Mouse (Mus musculus): ENCODE measurements around the gene Upp2. TPM values are rescaled to one million over a fixed set of nuclear protein-coding genes. Genes with fewer than 3 reads are reported as not detected.
A peak's percentile ranks its signal among the peaks of the same experiment; 100 is the strongest.

The Upp2 gene
- polyA plus RNA-seq, 1 experiment from 2014 or later, result 14.4 TPM

- Histone ChIP-seq H3K4me1 (ENCODE audit: control insufficient read depth, insufficient read depth, low read length) (no peaks in the 10 kb centered on the region), H3K27ac (replicated peaks; ENCODE audit: low read depth, low read length) (no peak overlapping the region), H3K36me3 (ENCODE audit: control insufficient read depth, insufficient read depth, low read length) (no peaks in the 10 kb centered on the region), H3K4me2 (ENCODE audit: low read length) (no peak overlapping the region), H3K27me3 (ENCODE audit: control insufficient read depth, insufficient read depth, low read length) (no peaks in the 10 kb centered on the region), H3K9me3 (ENCODE audit: control insufficient read depth, low read length) (no peaks in the 10 kb centered on the region), H3K9ac (replicated peaks; ENCODE audit: low read length) (no peak overlapping the region), H3K4me3 (replicated peaks; ENCODE audit: low read depth, low read length) (no peak overlapping the region)
- no peak for ATAC-seq (ENCODE audit: low FRiP score, low TSS enrichment)
- 82% methylated on average over 5 of the region's 5 CpGs for WGBS
- DNase-seq, result no peak
Measured at GRCm38 (mm10) chr2:58710234-58710633, 143.1 kb downstream of the Upp2 start.

- DNase-seq (no peak), ATAC-seq (ENCODE audit: low FRiP score, low TSS enrichment) (no peak)
- no peak overlapping the region for H3K9ac ChIP-seq (replicated peaks; ENCODE audit: low read length)
- 91% methylated on average over 4 of the region's 4 CpGs for WGBS
- H3K4me2 ChIP-seq (ENCODE audit: low read length), result no peak overlapping the region
- no peaks in the 10 kb centered on the region for H3K9me3 ChIP-seq (ENCODE audit: control insufficient read depth, low read length)
- H3K27ac ChIP-seq (replicated peaks; ENCODE audit: low read depth, low read length), result no peak overlapping the region
- no peak overlapping the region for H3K4me3 ChIP-seq (replicated peaks; ENCODE audit: low read depth, low read length)
- H3K4me1 ChIP-seq (ENCODE audit: control insufficient read depth, insufficient read depth, low read length), result no peaks in the 10 kb centered on the region
- H3K27me3 ChIP-seq (ENCODE audit: control insufficient read depth, insufficient read depth, low read length), result no peaks in the 10 kb centered on the region
- no peaks in the 10 kb centered on the region for H3K36me3 ChIP-seq (ENCODE audit: control insufficient read depth, insufficient read depth, low read length)
Measured at GRCm38 (mm10) chr2:58711049-58711448, 144.0 kb downstream of the Upp2 start.

- Histone ChIP-seq H3K9ac (replicated peaks; ENCODE audit: low read length) (no peak overlapping the region), H3K4me1 (ENCODE audit: control insufficient read depth, insufficient read depth, low read length) (no peaks in the 10 kb centered on the region), H3K4me2 (ENCODE audit: low read length) (no peak overlapping the region), H3K4me3 (replicated peaks; ENCODE audit: low read depth, low read length) (no peak overlapping the region), H3K27ac (replicated peaks; ENCODE audit: low read depth, low read length) (no peak overlapping the region), H3K36me3 (ENCODE audit: control insufficient read depth, insufficient read depth, low read length) (no peaks in the 10 kb centered on the region), H3K9me3 (ENCODE audit: control insufficient read depth, low read length) (no peaks in the 10 kb centered on the region), H3K27me3 (ENCODE audit: control insufficient read depth, insufficient read depth, low read length) (no peaks in the 10 kb centered on the region)
- ATAC-seq (ENCODE audit: low FRiP score, low TSS enrichment) (no peak), DNase-seq (no peak)
- 72% methylated on average over 2 of the region's 2 CpGs for WGBS
Measured at GRCm38 (mm10) chr2:58711491-58711890, 144.4 kb downstream of the Upp2 start.

GRCm38 (mm10) chr2:58711935-58712334 lies 144.8 kb downstream of the Upp2 start:
- Histone ChIP-seq H3K4me1 (ENCODE audit: control insufficient read depth, insufficient read depth, low read length) (no peaks in the 10 kb centered on the region), H3K27ac (replicated peaks; ENCODE audit: low read depth, low read length) (no peak overlapping the region), H3K36me3 (ENCODE audit: control insufficient read depth, insufficient read depth, low read length) (no peaks in the 10 kb centered on the region), H3K9me3 (ENCODE audit: control insufficient read depth, low read length) (no peaks in the 10 kb centered on the region), H3K27me3 (ENCODE audit: control insufficient read depth, insufficient read depth, low read length) (no peaks in the 10 kb centered on the region), H3K4me3 (replicated peaks; ENCODE audit: low read depth, low read length) (no peak overlapping the region), H3K9ac (replicated peaks; ENCODE audit: low read length) (no peak overlapping the region), H3K4me2 (ENCODE audit: low read length) (no peak overlapping the region)
- DNase-seq, result peak; percentile 38
- 64% methylated on average over 5 of the region's 5 CpGs for WGBS
- no peak for ATAC-seq (ENCODE audit: low FRiP score, low TSS enrichment)

GRCm38 (mm10) chr2:58717898-58718297 lies 150.8 kb downstream of the Upp2 start:
- H3K4me3 ChIP-seq (replicated peaks; ENCODE audit: low read depth, low read length), result no peak overlapping the region
- DNase-seq (no peak), ATAC-seq (ENCODE audit: low FRiP score, low TSS enrichment) (no peak)
- no peak overlapping the region for H3K4me2 ChIP-seq (ENCODE audit: low read length)
- 42% methylated on average over 3 of the region's 3 CpGs for WGBS
- no peaks in the 10 kb centered on the region for H3K4me1 ChIP-seq (ENCODE audit: control insufficient read depth, insufficient read depth, low read length)
- H3K27me3 ChIP-seq (ENCODE audit: control insufficient read depth, insufficient read depth, low read length), result no peaks in the 10 kb centered on the region
- H3K27ac ChIP-seq (replicated peaks; ENCODE audit: low read depth, low read length), result no peak overlapping the region
- H3K9ac ChIP-seq (replicated peaks; ENCODE audit: low read length), result no peak overlapping the region
- peaks cover 5% of the 10 kb centered on the region; the same call in 1 of the 2 replicates for H3K9me3 ChIP-seq (ENCODE audit: control insufficient read depth, low read length)
- H3K36me3 ChIP-seq (ENCODE audit: control insufficient read depth, insufficient read depth, low read length), result no peaks in the 10 kb centered on the region

- no peak overlapping the region for H3K4me2 ChIP-seq (ENCODE audit: low read length)
- no peaks in the 10 kb centered on the region for H3K4me1 ChIP-seq (ENCODE audit: control insufficient read depth, insufficient read depth, low read length)
- ATAC-seq (ENCODE audit: low FRiP score, low TSS enrichment) (no peak), DNase-seq (peak; percentile 65)
- H3K9me3 ChIP-seq (ENCODE audit: control insufficient read depth, low read length), result no peaks in the 10 kb centered on the region
- H3K27ac ChIP-seq (replicated peaks; ENCODE audit: low read depth, low read length), result no peak overlapping the region
- H3K36me3 ChIP-seq (ENCODE audit: control insufficient read depth, insufficient read depth, low read length), result no peaks in the 10 kb centered on the region
- no peak overlapping the region for H3K9ac ChIP-seq (replicated peaks; ENCODE audit: low read length)
- H3K27me3 ChIP-seq (ENCODE audit: control insufficient read depth, insufficient read depth, low read length), result no peaks in the 10 kb centered on the region
- WGBS, result 26% methylated on average over 4 of the region's 4 CpGs
- no peak overlapping the region for H3K4me3 ChIP-seq (replicated peaks; ENCODE audit: low read depth, low read length)
Measured at GRCm38 (mm10) chr2:58737192-58737820, 170.2 kb downstream of the Upp2 start.

- 88% methylated on average over 1 of the region's 1 CpGs for WGBS
- no peak overlapping the region for H3K27ac ChIP-seq (replicated peaks; ENCODE audit: low read depth, low read length)
- H3K4me2 ChIP-seq (ENCODE audit: low read length), result no peak overlapping the region
- ATAC-seq (ENCODE audit: low FRiP score, low TSS enrichment) (no peak), DNase-seq (no peak)
- no peaks in the 10 kb centered on the region for H3K27me3 ChIP-seq (ENCODE audit: control insufficient read depth, insufficient read depth, low read length)
- H3K4me1 ChIP-seq (ENCODE audit: control insufficient read depth, insufficient read depth, low read length), result no peaks in the 10 kb centered on the region
- no peak overlapping the region for H3K9ac ChIP-seq (replicated peaks; ENCODE audit: low read length)
- no peak overlapping the region for H3K4me3 ChIP-seq (replicated peaks; ENCODE audit: low read depth, low read length)
- no peaks in the 10 kb centered on the region for H3K9me3 ChIP-seq (ENCODE audit: control insufficient read depth, low read length)
- no peaks in the 10 kb centered on the region for H3K36me3 ChIP-seq (ENCODE audit: control insufficient read depth, insufficient read depth, low read length)
Measured at GRCm38 (mm10) chr2:58741213-58741612, 174.1 kb downstream of the Upp2 start.

GRCm38 (mm10) chr2:58742026-58742425 lies 174.9 kb downstream of the Upp2 start:
- H3K27ac ChIP-seq (replicated peaks; ENCODE audit: low read depth, low read length), result no peak overlapping the region
- H3K4me3 ChIP-seq (replicated peaks; ENCODE audit: low read depth, low read length), result no peak overlapping the region
- WGBS, result 95% methylated on average over 4 of the region's 4 CpGs
- ATAC-seq (ENCODE audit: low FRiP score, low TSS enrichment) (no peak), DNase-seq (no peak)
- no peaks in the 10 kb centered on the region for H3K27me3 ChIP-seq (ENCODE audit: control insufficient read depth, insufficient read depth, low read length)
- no peak overlapping the region for H3K9ac ChIP-seq (replicated peaks; ENCODE audit: low read length)
- H3K4me1 ChIP-seq (ENCODE audit: control insufficient read depth, insufficient read depth, low read length), result no peaks in the 10 kb centered on the region
- no peaks in the 10 kb centered on the region for H3K9me3 ChIP-seq (ENCODE audit: control insufficient read depth, low read length)
- H3K36me3 ChIP-seq (ENCODE audit: control insufficient read depth, insufficient read depth, low read length), result no peaks in the 10 kb centered on the region
- H3K4me2 ChIP-seq (ENCODE audit: low read length), result no peak overlapping the region

GRCm38 (mm10) chr2:58743446-58743845 lies 176.3 kb downstream of the Upp2 start:
- H3K4me1 ChIP-seq (ENCODE audit: control insufficient read depth, insufficient read depth, low read length), result no peaks in the 10 kb centered on the region
- no peak overlapping the region for H3K4me2 ChIP-seq (ENCODE audit: low read length)
- H3K4me3 ChIP-seq (replicated peaks; ENCODE audit: low read depth, low read length), result no peak overlapping the region
- 80% methylated on average over 3 of the region's 3 CpGs for WGBS
- no peak overlapping the region for H3K9ac ChIP-seq (replicated peaks; ENCODE audit: low read length)
- no peaks in the 10 kb centered on the region for H3K36me3 ChIP-seq (ENCODE audit: control insufficient read depth, insufficient read depth, low read length)
- H3K27me3 ChIP-seq (ENCODE audit: control insufficient read depth, insufficient read depth, low read length), result no peaks in the 10 kb centered on the region
- no peaks in the 10 kb centered on the region for H3K9me3 ChIP-seq (ENCODE audit: control insufficient read depth, low read length)
- ATAC-seq (ENCODE audit: low FRiP score, low TSS enrichment) (no peak), DNase-seq (no peak)
- no peak overlapping the region for H3K27ac ChIP-seq (replicated peaks; ENCODE audit: low read depth, low read length)

Data from midbrain, embryonic 14.5 days (tissue).